Mouse (Mus musculus) embryo, embryonic 9.5 days (tissue): ENCODE measurements around the gene As3mt.
"Not testable (repeated sequence)": the region's sequence is repeated elsewhere in the genome, so short reads cannot be mapped to it uniquely, and the experiment has no call there.

Source experiments
- DNase-seq: peaks from one replicate; pipeline ENCODE4 v3.0.0-alpha.2; 2017; ENCODE audit errors: extremely low spot score

Gene As3mt

GRCm38 (mm10) chr19:46752235-46752634, 45.0 kb downstream of the As3mt start:
- no peak for DNase-seq

GRCm38 (mm10) chr19:46755066-46755465, 47.8 kb downstream of the As3mt start:
- DNase-seq = peak; percentile 18

GRCm38 (mm10) chr19:46756221-46756620, 49.0 kb downstream of the As3mt start:
- DNase-seq = no peak

- DNase-seq = no peak
These were observed 51.8 kb downstream of the As3mt start for GRCm38 (mm10) chr19:46759096-46759495.

GRCm38 (mm10) chr19:46759909-46760308, 52.7 kb downstream of the As3mt start:
- DNase-seq = not testable (repeated sequence)

- DNase-seq = peak; percentile 79
These were observed 53.3 kb downstream of the As3mt start for GRCm38 (mm10) chr19:46760375-46761160.

GRCm38 (mm10) chr19:46761247-46761946, 54.1 kb downstream of the As3mt start, which contains the start of gene Cnnm2:
Cnnm2 (plus strand) TSS chr19:46761596.
- peak; percentile 100 for DNase-seq

GRCm38 (mm10) chr19:46761971-46762290, 54.7 kb downstream of the As3mt start:
- no peak for DNase-seq

GRCm38 (mm10) chr19:46762291-46762991, 55.2 kb downstream of the As3mt start:
- peak; percentile 54 for DNase-seq

GRCm38 (mm10) chr19:46762992-46763342, 55.7 kb downstream of the As3mt start:
- no peak for DNase-seq

- DNase-seq = peak; percentile 24
These were observed 56.1 kb downstream of the As3mt start for GRCm38 (mm10) chr19:46763356-46763755.

- no peak for DNase-seq
These were observed 56.9 kb downstream of the As3mt start for GRCm38 (mm10) chr19:46763932-46764762.

- DNase-seq = no peak
These were observed 57.5 kb downstream of the As3mt start for GRCm38 (mm10) chr19:46764763-46765117.

GRCm38 (mm10) chr19:46766125-46766524, 58.9 kb downstream of the As3mt start:
- DNase-seq = no peak

- no peak for DNase-seq
These were observed 62.5 kb downstream of the As3mt start for GRCm38 (mm10) chr19:46769759-46770158.

- DNase-seq = no peak
These were observed 64.5 kb downstream of the As3mt start for GRCm38 (mm10) chr19:46771801-46772200.

- no peak for DNase-seq
These were observed 69.1 kb downstream of the As3mt start for GRCm38 (mm10) chr19:46776391-46776790.

GRCm38 (mm10) chr19:46776850-46777249, 69.6 kb downstream of the As3mt start:
- DNase-seq = no peak

- DNase-seq = no peak
These were observed 70.8 kb downstream of the As3mt start for GRCm38 (mm10) chr19:46777928-46778680.

- not testable (repeated sequence) for DNase-seq
These were observed 71.9 kb downstream of the As3mt start for GRCm38 (mm10) chr19:46779130-46779529.

GRCm38 (mm10) chr19:46784038-46784437, 76.8 kb downstream of the As3mt start:
- no peak for DNase-seq
